Comparison of ENCODE assay signal across 18 mouse cellular contexts in genomic region chr17:35028315-35028714, GRCm38 (mm10). TPM values are rescaled to one million over a fixed set of nuclear protein-coding genes. Genes with fewer than 3 reads are reported as not detected.
DNase-seq lines count a peak whose midpoint lies in the region; ATAC-seq lines count a peak whose summit lies in the region.
"Had no signal": no experiment of that assay in that cellular context is flagged by ENCODE, and none has a peak within 500 bp of the region (broad histone marks: within the 10 kb centered on the region; RNA-seq: fewer than 3 reads in every experiment).

No protein-coding gene starts in this region.

- no peaks in the 10 kb centered on the region for H3K36me3 ChIP-seq in embryonic facial prominence, embryonic 14.5 days (ENCODE audit: control insufficient read depth, insufficient read depth, low read length)
- H3K36me3 ChIP-seq in embryonic facial prominence, embryonic 10.5 days (replicated peaks): no peaks in the 10 kb centered on the region
- no peaks in the 10 kb centered on the region for H3K36me3 ChIP-seq in hindbrain, embryonic 14.5 days (replicated peaks; ENCODE audit: control insufficient read depth, insufficient read depth)
- H3K36me3 ChIP-seq in hindbrain, embryonic 12.5 days: no peaks in the 10 kb centered on the region
- peaks cover 4% of the 10 kb centered on the region; the same call in 1 of the 2 replicates for H3K36me3 ChIP-seq in midbrain, embryonic 10.5 days
- no peaks in the 10 kb centered on the region for H3K36me3 ChIP-seq in midbrain, embryonic 16.5 days (ENCODE audit: control insufficient read depth, insufficient read depth, low read length)
- H3K36me3 ChIP-seq: embryonic facial prominence, embryonic 15.5 days; hindbrain, embryonic 10.5 days; limb, embryonic 13.5 days; lung, embryonic 15.5 days had no signal

- no peak overlapping the region for H3K27ac ChIP-seq in embryonic facial prominence, embryonic 14.5 days (replicated peaks; ENCODE audit: low read depth, low read length)
- H3K27ac ChIP-seq in embryonic facial prominence, embryonic 10.5 days (replicated peaks): no peak overlapping the region
- H3K27ac ChIP-seq in hindbrain, embryonic 14.5 days: peak overlapping the region; percentile 26; the same call in 1 of the 2 replicates
- H3K27ac ChIP-seq in hindbrain, embryonic 12.5 days: no peak overlapping the region
- peak overlapping the region; percentile 86; the same call in 1 of the 2 replicates for H3K27ac ChIP-seq in midbrain, embryonic 10.5 days (replicated peaks)
- no peak overlapping the region for H3K27ac ChIP-seq in midbrain, embryonic 16.5 days (ENCODE audit: low read length)
- H3K27ac ChIP-seq: gastrocnemius, adult 2 months; liver, embryonic 14.5 days; lung, embryonic 15.5 days had no signal

- H3K9me3 ChIP-seq in embryonic facial prominence, embryonic 14.5 days (ENCODE audit: control insufficient read depth, low read length): no peaks in the 10 kb centered on the region
- H3K9me3 ChIP-seq in embryonic facial prominence, embryonic 10.5 days: no peaks in the 10 kb centered on the region
- no peaks in the 10 kb centered on the region for H3K9me3 ChIP-seq in hindbrain, embryonic 14.5 days (ENCODE audit: control insufficient read depth, low read length)
- no peaks in the 10 kb centered on the region for H3K9me3 ChIP-seq in hindbrain, embryonic 12.5 days (replicated peaks)
- no peaks in the 10 kb centered on the region for H3K9me3 ChIP-seq in midbrain, embryonic 10.5 days (replicated peaks)
- no peaks in the 10 kb centered on the region for H3K9me3 ChIP-seq in midbrain, embryonic 16.5 days (replicated peaks; ENCODE audit: control insufficient read depth, low read length, poor library complexity, severe bottlenecking)
- H3K9me3 ChIP-seq: embryonic facial prominence, embryonic 15.5 days; hindbrain, embryonic 10.5 days; limb, embryonic 13.5 days; lung, embryonic 15.5 days; megakaryocyte, embryonic 14.5 days had no signal

- ATAC-seq in embryonic facial prominence, embryonic 14.5 days (ENCODE audit: low read depth): no peak
- no peak for ATAC-seq in hindbrain, embryonic 14.5 days (ENCODE audit: low FRiP score)
- no peak for ATAC-seq in hindbrain, embryonic 12.5 days (ENCODE audit: low FRiP score)
- no peak for ATAC-seq in midbrain, embryonic 16.5 days

- peak overlapping the region; percentile 40; the same call in 1 of the 2 replicates for H3K4me2 ChIP-seq in embryonic facial prominence, embryonic 14.5 days (ENCODE audit: low read depth, low read length)
- H3K4me2 ChIP-seq in hindbrain, embryonic 14.5 days (replicated peaks): no peak overlapping the region
- H3K4me2 ChIP-seq in hindbrain, embryonic 12.5 days (replicated peaks): no peak overlapping the region
- no peak overlapping the region for H3K4me2 ChIP-seq in midbrain, embryonic 16.5 days (ENCODE audit: low read length)
- H3K4me2 ChIP-seq: lung, embryonic 15.5 days had no signal

- no peak overlapping the region for H3K9ac ChIP-seq in embryonic facial prominence, embryonic 14.5 days (ENCODE audit: low read depth, low read length)
- no peak overlapping the region for H3K9ac ChIP-seq in hindbrain, embryonic 14.5 days
- no peak overlapping the region for H3K9ac ChIP-seq in hindbrain, embryonic 12.5 days
- H3K9ac ChIP-seq in midbrain, embryonic 16.5 days (ENCODE audit: low read depth, low read length): no peak overlapping the region
- H3K9ac ChIP-seq: liver, embryonic 14.5 days; lung, embryonic 15.5 days had no signal

- DNase-seq in embryonic facial prominence, embryonic 14.5 days (ENCODE audit: low spot score): no peak
- DNase-seq in embryonic facial prominence, embryonic 10.5 days (ENCODE audit: low spot score): no peak
- DNase-seq in hindbrain, embryonic 14.5 days (ENCODE audit: low spot score): no peak
- no peak for DNase-seq in midbrain, embryonic 10.5 days (ENCODE audit: low spot score)
- DNase-seq in urinary bladder, postnatal 14 days (ENCODE audit: low spot score): no peak
- DNase-seq: adrenal gland, adult 8-10 months; embryo, embryonic 11 days; lung, postnatal 36 days; thymus, postnatal 36 days had no signal

- peaks cover 4% of the 10 kb centered on the region for H3K4me1 ChIP-seq in embryonic facial prominence, embryonic 14.5 days (ENCODE audit: control insufficient read depth, insufficient read depth, low read length)
- H3K4me1 ChIP-seq in embryonic facial prominence, embryonic 10.5 days: peaks cover 72% of the 10 kb centered on the region
- H3K4me1 ChIP-seq in hindbrain, embryonic 14.5 days (replicated peaks; ENCODE audit: control insufficient read depth, insufficient read depth, low read length): peaks cover 7% of the 10 kb centered on the region
- H3K4me1 ChIP-seq in hindbrain, embryonic 12.5 days: peaks cover 27% of the 10 kb centered on the region
- peaks cover 63% of the 10 kb centered on the region for H3K4me1 ChIP-seq in midbrain, embryonic 10.5 days
- no peaks in the 10 kb centered on the region; the same call in 1 of the 2 replicates for H3K4me1 ChIP-seq in midbrain, embryonic 16.5 days (ENCODE audit: control insufficient read depth, insufficient read depth, low read length)

- WGBS in embryonic facial prominence, embryonic 14.5 days: 64% methylated on average over 2 of the region's 2 CpGs
- WGBS in embryonic facial prominence, embryonic 10.5 days: 86% methylated on average over 2 of the region's 2 CpGs
- 90% methylated on average over 2 of the region's 2 CpGs for WGBS in hindbrain, embryonic 14.5 days
- WGBS in hindbrain, embryonic 12.5 days: 74% methylated on average over 2 of the region's 2 CpGs
- 94% methylated on average over 2 of the region's 2 CpGs for WGBS in midbrain, embryonic 10.5 days
- WGBS in midbrain, embryonic 16.5 days: 86% methylated on average over 2 of the region's 2 CpGs

- no peaks in the 10 kb centered on the region for H3K27me3 ChIP-seq in embryonic facial prominence, embryonic 14.5 days (replicated peaks; ENCODE audit: control insufficient read depth, insufficient read depth, low read length)
- 0 out of 2 replicates have a peak, but pooled peaks cover 3% of the 10 kb centered on the region for H3K27me3 ChIP-seq in embryonic facial prominence, embryonic 10.5 days (replicated peaks; ENCODE audit: low read depth, poor library complexity, severe bottlenecking)
- no peaks in the 10 kb centered on the region for H3K27me3 ChIP-seq in hindbrain, embryonic 14.5 days (ENCODE audit: control insufficient read depth, insufficient read depth, low read length)
- no peaks in the 10 kb centered on the region; the same call in 1 of the 2 replicates for H3K27me3 ChIP-seq in hindbrain, embryonic 12.5 days
- H3K27me3 ChIP-seq in midbrain, embryonic 10.5 days (ENCODE audit: low read depth, poor library complexity, severe bottlenecking): no peaks in the 10 kb centered on the region
- no peaks in the 10 kb centered on the region for H3K27me3 ChIP-seq in midbrain, embryonic 16.5 days (ENCODE audit: control insufficient read depth, insufficient read depth, low read depth, low read length)
- H3K27me3 ChIP-seq: embryonic facial prominence, embryonic 15.5 days; limb, embryonic 13.5 days; lung, embryonic 15.5 days had no signal

- H3K4me3 ChIP-seq in embryonic facial prominence, embryonic 14.5 days (ENCODE audit: low read depth, low read length): no peak overlapping the region
- no peak overlapping the region for H3K4me3 ChIP-seq in embryonic facial prominence, embryonic 10.5 days
- no peak overlapping the region for H3K4me3 ChIP-seq in hindbrain, embryonic 14.5 days (replicated peaks; ENCODE audit: low read length)
- no peak overlapping the region for H3K4me3 ChIP-seq in hindbrain, embryonic 12.5 days
- no peak overlapping the region for H3K4me3 ChIP-seq in midbrain, embryonic 10.5 days
- H3K4me3 ChIP-seq in midbrain, embryonic 16.5 days (ENCODE audit: low read depth, low read length): no peak overlapping the region
- H3K4me3 ChIP-seq: gastrocnemius, adult 2 months; lung, embryonic 15.5 days; megakaryocyte, embryonic 14.5 days had no signal

RNA-seq across cellular contexts. Expression of gene Sapcd1, which starts 0.5 kb away (rescaled TPM):
- 12.2 and 16.5 TPM in 2 replicates for polyA plus RNA-seq in embryonic facial prominence, embryonic 14.5 days (2014; fragmentation: Nextera tagmentation; extraction: Ambion mirVana)
- 4.2 and 5.6 TPM in 2 replicates for polyA plus RNA-seq in embryonic facial prominence, embryonic 10.5 days (2016; fragmentation: Nextera tagmentation; extraction: Ambion mirVana)
- polyA plus RNA-seq in hindbrain, embryonic 14.5 days (2014; fragmentation: Nextera tagmentation; extraction: Ambion mirVana): 1.4 and 1.7 TPM in 2 replicates
- polyA plus RNA-seq in hindbrain, embryonic 12.5 days (2016; fragmentation: Nextera tagmentation; extraction: Ambion mirVana): 2.4 and 3.6 TPM in 2 replicates
- 7.1 and 7.7 TPM in 2 replicates for polyA plus RNA-seq in midbrain, embryonic 10.5 days (2016; fragmentation: Nextera tagmentation; extraction: Ambion mirVana)
- polyA plus RNA-seq in midbrain, embryonic 16.5 days (2015; fragmentation: Nextera tagmentation; extraction: Ambion mirVana): 0.71 and 1.1 TPM in 2 replicates

RNA-seq across cellular contexts. Expression of gene Vwa7, which starts 11.9 kb away (rescaled TPM):
- polyA plus RNA-seq in embryonic facial prominence, embryonic 14.5 days (2014; fragmentation: Nextera tagmentation; extraction: Ambion mirVana): 0.07 and 0.20 TPM in 2 replicates
- polyA plus RNA-seq in embryonic facial prominence, embryonic 10.5 days (2016; fragmentation: Nextera tagmentation; extraction: Ambion mirVana): 0.18 and 0.21 TPM in 2 replicates
- 0.13 and 0.16 TPM in 2 replicates for polyA plus RNA-seq in hindbrain, embryonic 14.5 days (2014; fragmentation: Nextera tagmentation; extraction: Ambion mirVana)
- polyA plus RNA-seq in hindbrain, embryonic 12.5 days (2016; fragmentation: Nextera tagmentation; extraction: Ambion mirVana): 0.12 and 0.20 TPM in 2 replicates
- 0.19 and 0.28 TPM in 2 replicates for polyA plus RNA-seq in midbrain, embryonic 10.5 days (2016; fragmentation: Nextera tagmentation; extraction: Ambion mirVana)
- 0.16 and 0.26 TPM in 2 replicates for polyA plus RNA-seq in midbrain, embryonic 16.5 days (2015; fragmentation: Nextera tagmentation; extraction: Ambion mirVana)

RNA-seq across cellular contexts. Expression of gene Msh5, which starts 18.2 kb away (rescaled TPM):
- polyA plus RNA-seq in embryonic facial prominence, embryonic 14.5 days (2014; fragmentation: Nextera tagmentation; extraction: Ambion mirVana): 2.5 and 3.4 TPM in 2 replicates
- 3.9 and 4.4 TPM in 2 replicates for polyA plus RNA-seq in embryonic facial prominence, embryonic 10.5 days (2016; fragmentation: Nextera tagmentation; extraction: Ambion mirVana)
- polyA plus RNA-seq in hindbrain, embryonic 14.5 days (2014; fragmentation: Nextera tagmentation; extraction: Ambion mirVana): 1.5 and 2.4 TPM in 2 replicates
- polyA plus RNA-seq in hindbrain, embryonic 12.5 days (2016; fragmentation: Nextera tagmentation; extraction: Ambion mirVana): 3.0 and 3.1 TPM in 2 replicates
- 5.4 and 6.3 TPM in 2 replicates for polyA plus RNA-seq in midbrain, embryonic 10.5 days (2016; fragmentation: Nextera tagmentation; extraction: Ambion mirVana)
- polyA plus RNA-seq in midbrain, embryonic 16.5 days (2015; fragmentation: Nextera tagmentation; extraction: Ambion mirVana): 1.9 and 2.4 TPM in 2 replicates

RNA-seq across cellular contexts. Expression of gene Clic1, which starts 21.5 kb away (rescaled TPM):
- polyA plus RNA-seq in embryonic facial prominence, embryonic 14.5 days (2014; fragmentation: Nextera tagmentation; extraction: Ambion mirVana): 90.9 and 96.9 TPM in 2 replicates
- polyA plus RNA-seq in embryonic facial prominence, embryonic 10.5 days (2016; fragmentation: Nextera tagmentation; extraction: Ambion mirVana): 190 and 191 TPM in 2 replicates
- 23.8 and 24.7 TPM in 2 replicates for polyA plus RNA-seq in hindbrain, embryonic 14.5 days (2014; fragmentation: Nextera tagmentation; extraction: Ambion mirVana)
- polyA plus RNA-seq in hindbrain, embryonic 12.5 days (2016; fragmentation: Nextera tagmentation; extraction: Ambion mirVana): 157 and 159 TPM in 2 replicates
- 216 and 217 TPM in 2 replicates for polyA plus RNA-seq in midbrain, embryonic 10.5 days (2016; fragmentation: Nextera tagmentation; extraction: Ambion mirVana)
- polyA plus RNA-seq in midbrain, embryonic 16.5 days (2015; fragmentation: Nextera tagmentation; extraction: Ambion mirVana): 51.2 and 54.7 TPM in 2 replicates

RNA-seq across cellular contexts. Expression of gene Vars, which starts 27.5 kb away (rescaled TPM):
- polyA plus RNA-seq in embryonic facial prominence, embryonic 14.5 days (2014; fragmentation: Nextera tagmentation; extraction: Ambion mirVana): 80.3 and 87.7 TPM in 2 replicates
- polyA plus RNA-seq in embryonic facial prominence, embryonic 10.5 days (2016; fragmentation: Nextera tagmentation; extraction: Ambion mirVana): 197 and 223 TPM in 2 replicates
- 51.0 and 51.6 TPM in 2 replicates for polyA plus RNA-seq in hindbrain, embryonic 14.5 days (2014; fragmentation: Nextera tagmentation; extraction: Ambion mirVana)
- polyA plus RNA-seq in hindbrain, embryonic 12.5 days (2016; fragmentation: Nextera tagmentation; extraction: Ambion mirVana): 109 and 110 TPM in 2 replicates
- 177 and 210 TPM in 2 replicates for polyA plus RNA-seq in midbrain, embryonic 10.5 days (2016; fragmentation: Nextera tagmentation; extraction: Ambion mirVana)
- 54.8 and 56.5 TPM in 2 replicates for polyA plus RNA-seq in midbrain, embryonic 16.5 days (2015; fragmentation: Nextera tagmentation; extraction: Ambion mirVana)

Comparison
In these comparisons a context has a peak if more than half of its experiments do, and no peak if none do; other contexts are left out.
1. H3K27ac ChIP-seq: peak in hindbrain, embryonic 14.5 days (single experiment) and midbrain, embryonic 10.5 days (single experiment); none in embryonic facial prominence, embryonic 14.5 days (single experiment), embryonic facial prominence, embryonic 10.5 days (single experiment), hindbrain, embryonic 12.5 days (single experiment) and midbrain, embryonic 16.5 days (single experiment).